Mouse (Mus musculus): ENCODE data around the gene Lrmda. TPM values are rescaled to one million over a fixed set of nuclear protein-coding genes. Genes with fewer than 3 reads are reported as not detected.

Gene Lrmda
- polyA plus RNA-seq, 1 experiment, result not detected

GRCm38 (mm10) chr14:22845401-22845800 lies 825.9 kb downstream of the Lrmda start:
- Histone ChIP-seq H3K27ac (ENCODE audit: insufficient read depth, low read length) (no peak overlapping the region), H3K4me1 (ENCODE audit: control insufficient read depth, insufficient read depth, low read length) (no peaks in the 10 kb centered on the region), H3K4me3 (ENCODE audit: insufficient read depth, low read length) (no peak overlapping the region)
- TF ChIP-seq POLR2A (IDR thresholded peaks at IDR 0.05; ENCODE audit: low read depth, low read length) (no peak), CTCF (IDR thresholded peaks at IDR 0.05; ENCODE audit: borderline replicate concordance, insufficient read depth, low read length) (no peak)

DNA sequence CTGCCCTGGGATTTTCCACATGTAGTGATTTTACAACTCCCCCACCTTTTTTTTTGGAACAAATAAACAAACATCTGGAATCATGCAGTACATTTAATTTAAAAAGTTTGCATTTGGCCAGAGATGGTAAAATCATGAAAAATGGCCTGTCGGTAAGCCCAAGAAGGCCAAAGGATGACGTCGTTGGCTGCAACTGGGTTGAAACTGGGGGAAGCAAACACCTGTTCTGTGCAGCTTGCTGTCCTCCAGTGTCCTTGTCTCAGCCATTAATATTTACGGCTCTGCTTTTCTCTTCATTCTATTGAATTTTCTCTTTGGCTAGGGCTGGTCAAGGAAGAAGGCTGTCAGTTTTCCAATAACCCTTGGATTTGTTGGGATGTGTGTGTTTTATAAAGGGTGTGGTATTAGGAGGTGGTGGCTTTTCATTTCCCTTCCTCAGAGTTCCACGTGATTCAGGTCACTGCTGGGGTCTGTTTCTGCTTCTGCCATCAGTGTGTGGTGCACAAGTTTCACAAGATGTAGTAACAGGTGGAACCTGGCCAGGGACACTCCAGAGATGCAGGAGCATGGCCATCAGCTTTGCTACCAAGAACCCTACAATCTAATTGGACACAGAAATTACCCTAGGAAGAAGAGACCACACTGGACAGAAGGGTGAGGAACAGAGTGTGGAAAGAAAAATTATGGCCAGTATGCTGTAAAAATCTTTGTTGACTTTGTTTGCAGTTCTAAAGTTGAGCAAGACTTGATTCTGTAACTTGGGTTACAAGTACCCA lies 827.7 kb downstream of the Lrmda start:
- H3K27ac ChIP-seq (ENCODE audit: insufficient read depth, low read length), result no peak overlapping the region
- H3K4me3 ChIP-seq (ENCODE audit: insufficient read depth, low read length), result no peak overlapping the region
- no peaks in the 10 kb centered on the region for H3K4me1 ChIP-seq (ENCODE audit: control insufficient read depth, insufficient read depth, low read length)
- TF ChIP-seq CTCF (IDR thresholded peaks at IDR 0.05; ENCODE audit: borderline replicate concordance, insufficient read depth, low read length), result no peak
- TF ChIP-seq POLR2A (IDR thresholded peaks at IDR 0.05; ENCODE audit: low read depth, low read length), result no peak

DNA sequence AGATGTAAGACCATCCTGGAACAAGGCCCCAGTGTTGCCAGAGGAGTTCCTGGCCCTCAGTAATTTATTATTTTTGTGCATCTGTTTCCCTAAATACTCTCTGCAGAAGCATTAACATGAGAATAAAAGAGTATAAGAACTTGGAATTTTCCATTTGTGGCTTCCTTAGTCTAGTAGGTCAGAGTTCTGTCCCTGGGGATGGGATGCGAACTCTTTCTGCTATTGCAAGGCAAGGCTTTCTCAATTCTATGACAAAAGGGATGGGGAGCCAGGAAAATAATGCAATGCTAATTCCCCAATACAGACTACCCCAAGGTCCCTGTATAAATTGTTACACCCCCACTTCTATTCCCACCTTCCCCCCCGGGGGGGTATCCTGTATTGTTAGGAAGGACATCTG lies 829.6 kb downstream of the Lrmda start:
- Histone ChIP-seq H3K27ac (ENCODE audit: insufficient read depth, low read length) (no peak overlapping the region), H3K4me1 (ENCODE audit: control insufficient read depth, insufficient read depth, low read length) (no peaks in the 10 kb centered on the region), H3K4me3 (ENCODE audit: insufficient read depth, low read length) (no peak overlapping the region)
- no peak for TF ChIP-seq CTCF (IDR thresholded peaks at IDR 0.05; ENCODE audit: borderline replicate concordance, insufficient read depth, low read length)
- no peak for TF ChIP-seq POLR2A (IDR thresholded peaks at IDR 0.05; ENCODE audit: low read depth, low read length)

- Histone ChIP-seq H3K4me1 (ENCODE audit: control insufficient read depth, insufficient read depth, low read length) (no peaks in the 10 kb centered on the region), H3K4me3 (ENCODE audit: insufficient read depth, low read length) (no peak overlapping the region), H3K27ac (ENCODE audit: insufficient read depth, low read length) (no peak overlapping the region)
- no peak for TF ChIP-seq POLR2A (IDR thresholded peaks at IDR 0.05; ENCODE audit: low read depth, low read length)
- no peak for TF ChIP-seq CTCF (IDR thresholded peaks at IDR 0.05; ENCODE audit: borderline replicate concordance, insufficient read depth, low read length)
Observed at GRCm38 (mm10) chr14:22860631-22861030, 841.1 kb downstream of the Lrmda start.

- Histone ChIP-seq H3K4me3 (ENCODE audit: insufficient read depth, low read length) (no peak overlapping the region), H3K27ac (ENCODE audit: insufficient read depth, low read length) (no peak overlapping the region), H3K4me1 (ENCODE audit: control insufficient read depth, insufficient read depth, low read length) (no peaks in the 10 kb centered on the region)
- TF ChIP-seq CTCF (IDR thresholded peaks at IDR 0.05; ENCODE audit: borderline replicate concordance, insufficient read depth, low read length) (no peak), POLR2A (IDR thresholded peaks at IDR 0.05; ENCODE audit: low read depth, low read length) (no peak)
Observed at GRCm38 (mm10) chr14:22864132-22864531, 844.6 kb downstream of the Lrmda start.

DNA sequence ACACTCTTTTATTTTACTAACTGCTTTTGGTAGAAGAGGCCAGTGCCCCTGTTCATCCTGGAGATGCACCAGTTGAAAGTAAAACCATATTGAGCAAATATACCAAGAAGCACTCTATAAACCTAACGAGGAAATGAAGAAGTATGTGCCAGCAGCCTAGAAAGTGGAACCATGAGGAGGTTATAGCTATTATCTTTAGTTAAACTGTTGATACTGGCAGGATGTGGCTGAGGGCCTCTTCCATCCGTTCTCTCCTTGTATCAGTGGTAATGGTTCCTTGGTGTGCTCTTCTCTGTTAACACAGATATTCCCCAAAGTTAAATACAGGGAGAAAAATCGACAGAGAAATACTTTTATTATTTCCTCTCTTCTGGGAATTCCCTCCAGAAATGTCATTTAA lies 855.1 kb downstream of the Lrmda start:
- Histone ChIP-seq H3K4me3 (ENCODE audit: insufficient read depth, low read length) (no peak overlapping the region), H3K4me1 (ENCODE audit: control insufficient read depth, insufficient read depth, low read length) (no peaks in the 10 kb centered on the region; the same call in 1 of the 2 replicates), H3K27ac (ENCODE audit: insufficient read depth, low read length) (no peak overlapping the region)
- TF ChIP-seq POLR2A (IDR thresholded peaks at IDR 0.05; ENCODE audit: low read depth, low read length), result no peak
- TF ChIP-seq CTCF (IDR thresholded peaks at IDR 0.05; ENCODE audit: borderline replicate concordance, insufficient read depth, low read length), result no peak

DNA sequence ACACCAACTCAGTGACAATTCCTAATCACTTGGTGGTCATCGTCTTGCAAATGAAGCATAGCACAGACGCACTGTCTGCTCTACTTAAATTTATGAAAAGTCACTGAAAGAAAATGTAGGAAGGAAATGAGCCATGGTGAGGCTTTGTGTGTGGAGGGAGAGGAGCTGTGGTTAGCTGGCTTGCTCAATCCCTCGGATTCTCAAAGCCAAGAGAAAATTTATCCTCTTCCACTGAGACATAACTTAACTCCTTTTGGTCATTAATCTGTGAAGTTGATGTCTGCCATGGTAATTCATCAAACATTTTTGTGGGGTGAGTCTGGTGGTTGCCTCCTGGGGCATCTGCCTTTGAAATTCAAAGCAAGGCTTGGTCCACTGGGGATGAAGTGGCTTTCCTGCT lies 867.7 kb downstream of the Lrmda start:
- Histone ChIP-seq H3K27ac (ENCODE audit: insufficient read depth, low read length) (peak overlapping the region; percentile 100), H3K4me1 (ENCODE audit: control insufficient read depth, insufficient read depth, low read length) (peaks cover 3% of the 10 kb centered on the region; the same call in 1 of the 2 replicates), H3K4me3 (ENCODE audit: insufficient read depth, low read length) (no peak overlapping the region)
- no peak for TF ChIP-seq POLR2A (IDR thresholded peaks at IDR 0.05; ENCODE audit: low read depth, low read length)
- TF ChIP-seq CTCF (IDR thresholded peaks at IDR 0.05; ENCODE audit: borderline replicate concordance, insufficient read depth, low read length), result no peak

GRCm38 (mm10) chr14:22899312-22899711 lies 879.8 kb downstream of the Lrmda start:
- Histone ChIP-seq H3K4me3 (ENCODE audit: insufficient read depth, low read length) (no peak overlapping the region), H3K4me1 (ENCODE audit: control insufficient read depth, insufficient read depth, low read length) (no peaks in the 10 kb centered on the region), H3K27ac (ENCODE audit: insufficient read depth, low read length) (no peak overlapping the region)
- TF ChIP-seq CTCF (IDR thresholded peaks at IDR 0.05; ENCODE audit: borderline replicate concordance, insufficient read depth, low read length), result no peak
- no peak for TF ChIP-seq POLR2A (IDR thresholded peaks at IDR 0.05; ENCODE audit: low read depth, low read length)

GRCm38 (mm10) chr14:22902116-22902515 lies 882.6 kb downstream of the Lrmda start:
- Histone ChIP-seq H3K4me1 (ENCODE audit: control insufficient read depth, insufficient read depth, low read length) (peaks cover 12% of the 10 kb centered on the region), H3K4me3 (ENCODE audit: insufficient read depth, low read length) (no peak overlapping the region), H3K27ac (ENCODE audit: insufficient read depth, low read length) (no peak overlapping the region)
- TF ChIP-seq CTCF (IDR thresholded peaks at IDR 0.05; ENCODE audit: borderline replicate concordance, insufficient read depth, low read length) (no peak), POLR2A (IDR thresholded peaks at IDR 0.05; ENCODE audit: low read depth, low read length) (no peak)

- Histone ChIP-seq H3K27ac (ENCODE audit: insufficient read depth, low read length) (no peak overlapping the region), H3K4me3 (ENCODE audit: insufficient read depth, low read length) (no peak overlapping the region), H3K4me1 (ENCODE audit: control insufficient read depth, insufficient read depth, low read length) (peaks cover 17% of the 10 kb centered on the region)
- TF ChIP-seq CTCF (IDR thresholded peaks at IDR 0.05; ENCODE audit: borderline replicate concordance, insufficient read depth, low read length), result no peak
- TF ChIP-seq POLR2A (IDR thresholded peaks at IDR 0.05; ENCODE audit: low read depth, low read length), result no peak
Observed at GRCm38 (mm10) chr14:22902914-22903313, 883.4 kb downstream of the Lrmda start.
